ENCODE assay signal across 7 mouse cellular contexts in the genomic region with DNA sequence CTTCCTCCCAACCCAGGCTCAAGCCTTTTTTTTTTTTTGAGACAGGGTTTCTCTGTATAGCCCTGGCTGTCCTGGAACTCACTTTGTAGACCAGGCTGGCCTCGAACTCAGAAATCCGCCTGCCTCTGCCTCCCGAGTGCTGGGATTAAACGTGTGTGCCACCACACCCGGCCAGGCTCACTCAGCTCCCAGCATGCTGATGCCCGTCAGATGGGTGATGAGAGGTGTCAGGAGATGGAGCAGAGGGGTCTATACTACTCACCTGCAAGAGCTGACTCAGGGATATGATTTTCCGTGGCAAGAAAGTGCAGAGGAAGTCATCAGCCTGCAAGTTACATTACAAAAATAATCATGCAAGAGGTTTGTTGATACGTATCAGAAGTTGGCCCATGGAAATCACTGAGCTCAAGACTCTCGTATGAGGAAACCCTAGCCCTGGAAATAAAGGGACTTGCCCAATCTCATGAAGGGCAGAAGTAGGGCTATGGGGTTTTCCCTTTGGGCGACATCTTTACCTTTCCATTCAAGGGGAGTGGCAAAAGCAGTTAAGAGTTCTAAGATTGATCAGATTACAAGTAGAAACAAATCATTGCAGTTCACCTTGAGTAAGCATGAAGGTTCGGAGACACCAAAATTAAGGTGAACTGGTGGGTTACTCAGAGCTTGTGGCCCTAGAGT. TPM values are rescaled to one million over a fixed set of nuclear protein-coding genes. Genes with fewer than 3 reads are reported as not detected.
DNase-seq lines count a peak whose midpoint lies in the region; ATAC-seq lines count a peak whose summit lies in the region.

No protein-coding gene starts in this region.

- peak overlapping the region; percentile 96 for H3K4me3 ChIP-seq in megakaryocyte, embryonic 14.5 days (replicated peaks)
- peak overlapping the region; percentile 98 for H3K4me3 ChIP-seq in embryonic facial prominence, embryonic 15.5 days (replicated peaks)
- peak overlapping the region; percentile 89 for H3K4me3 ChIP-seq in limb, embryonic 12.5 days (replicated peaks)
- H3K4me3 ChIP-seq in stomach, embryonic 16.5 days (replicated peaks; ENCODE audit: low read length): peak overlapping the region; percentile 94

- no peak for ATAC-seq in megakaryocyte, adult 5-6 weeks (ENCODE audit: poor library complexity, severe bottlenecking)
- ATAC-seq in embryonic facial prominence, embryonic 15.5 days (ENCODE audit: insufficient number of reproducible peaks, low FRiP score, low TSS enrichment, low read depth): no peak
- no peak for ATAC-seq in limb, embryonic 12.5 days (ENCODE audit: insufficient number of reproducible peaks, insufficient read depth, low FRiP score, low TSS enrichment, low read depth)
- no peak for ATAC-seq in stomach, embryonic 16.5 days (ENCODE audit: insufficient read depth, low FRiP score)

- peak overlapping the region; percentile 77 for H3K27ac ChIP-seq in embryonic facial prominence, embryonic 15.5 days (replicated peaks)
- H3K27ac ChIP-seq in limb, embryonic 12.5 days: peak overlapping the region; percentile 68; the same call in 1 of the 2 replicates
- no peak overlapping the region; the same call in 1 of the 2 replicates for H3K27ac ChIP-seq in stomach, embryonic 16.5 days (ENCODE audit: low read length)

- DNase-seq in embryo, embryonic 9.5 days (ENCODE audit: extremely low spot score): no peak
- no peak for DNase-seq in gastrocnemius, adult 18-20 months (ENCODE audit: low spot score)

- H3K36me3 ChIP-seq in megakaryocyte, embryonic 14.5 days (replicated peaks; ENCODE audit: low read length): peaks cover 41% of the 10 kb centered on the region
- H3K36me3 ChIP-seq in embryonic facial prominence, embryonic 15.5 days: peaks cover 22% of the 10 kb centered on the region
- H3K36me3 ChIP-seq in limb, embryonic 12.5 days: peaks cover 40% of the 10 kb centered on the region
- H3K36me3 ChIP-seq in stomach, embryonic 16.5 days (ENCODE audit: control insufficient read depth, insufficient read depth, low read length): 0 out of 2 replicates have a peak, but pooled peaks cover 5% of the 10 kb centered on the region

- H3K27me3 ChIP-seq in megakaryocyte, embryonic 14.5 days (replicated peaks): no peaks in the 10 kb centered on the region
- H3K27me3 ChIP-seq in embryonic facial prominence, embryonic 15.5 days: no peaks in the 10 kb centered on the region
- no peaks in the 10 kb centered on the region for H3K27me3 ChIP-seq in limb, embryonic 12.5 days
- no peaks in the 10 kb centered on the region for H3K27me3 ChIP-seq in stomach, embryonic 16.5 days (ENCODE audit: control insufficient read depth, insufficient read depth, low read length)

- H3K4me1 ChIP-seq in megakaryocyte, embryonic 14.5 days: peaks cover 68% of the 10 kb centered on the region
- peaks cover 22% of the 10 kb centered on the region for H3K4me1 ChIP-seq in embryonic facial prominence, embryonic 15.5 days
- peaks cover 28% of the 10 kb centered on the region for H3K4me1 ChIP-seq in limb, embryonic 12.5 days (replicated peaks)
- peaks cover 29% of the 10 kb centered on the region for H3K4me1 ChIP-seq in stomach, embryonic 16.5 days (ENCODE audit: control insufficient read depth, insufficient read depth, low read length)

- H3K4me2 ChIP-seq in embryonic facial prominence, embryonic 15.5 days (replicated peaks): peak overlapping the region; percentile 93
- peak overlapping the region; percentile 96 for H3K4me2 ChIP-seq in limb, embryonic 12.5 days
- peak overlapping the region; percentile 77 for H3K4me2 ChIP-seq in stomach, embryonic 16.5 days (ENCODE audit: low read depth, low read length)

- WGBS in embryonic facial prominence, embryonic 15.5 days: 78% methylated on average over 11 of the region's 11 CpGs
- 81% methylated on average over 11 of the region's 11 CpGs for WGBS in limb, embryonic 12.5 days
- WGBS in stomach, embryonic 16.5 days: 75% methylated on average over 11 of the region's 11 CpGs

- no peaks in the 10 kb centered on the region for H3K9me3 ChIP-seq in megakaryocyte, embryonic 14.5 days
- H3K9me3 ChIP-seq in embryonic facial prominence, embryonic 15.5 days (replicated peaks): no peaks in the 10 kb centered on the region
- H3K9me3 ChIP-seq in limb, embryonic 12.5 days: no peaks in the 10 kb centered on the region
- no peaks in the 10 kb centered on the region for H3K9me3 ChIP-seq in stomach, embryonic 16.5 days (replicated peaks; ENCODE audit: control insufficient read depth, low read length)

- peak overlapping the region; percentile 43 for H3K9ac ChIP-seq in embryonic facial prominence, embryonic 15.5 days
- H3K9ac ChIP-seq in limb, embryonic 12.5 days (replicated peaks): peak overlapping the region; percentile 70
- peak overlapping the region; percentile 86 for H3K9ac ChIP-seq in stomach, embryonic 16.5 days (ENCODE audit: low read length)

RNA-seq across cellular contexts. Expression of gene Psme2, which starts 1.0 kb away (rescaled TPM):
- polyA plus RNA-seq in megakaryocyte, embryonic 14.5 days (2012; ENCODE audit: insufficient read depth, low replicate concordance): 23.2 and 78.2 TPM in 2 replicates
- total RNA-seq in megakaryocyte, adult 5-6 weeks (2015): 420 and 439 TPM in 2 replicates
- total RNA-seq in megakaryocyte, adult 5-6 weeks (2017): 286 and 332 TPM in 2 replicates
- 238 and 259 TPM in 2 replicates for polyA plus RNA-seq in embryonic facial prominence, embryonic 15.5 days (2015; fragmentation: Nextera tagmentation; extraction: Ambion mirVana)
- polyA plus RNA-seq in limb, embryonic 12.5 days (2016; fragmentation: Nextera tagmentation; extraction: Ambion mirVana): 210 and 260 TPM in 2 replicates
- polyA plus RNA-seq in stomach, embryonic 16.5 days (2015; fragmentation: Nextera tagmentation; extraction: Ambion mirVana): 203 and 283 TPM in 2 replicates
- total RNA-seq in gastrocnemius, adult 18-20 months (2021): 10 to 100 TPM; 50.1 to 56.1 TPM

RNA-seq across cellular contexts. Expression of gene Rnf31, which starts 1.6 kb away (rescaled TPM):
- 17.1 and 20.4 TPM in 2 replicates for polyA plus RNA-seq in megakaryocyte, embryonic 14.5 days (2012; ENCODE audit: insufficient read depth, low replicate concordance)
- total RNA-seq in megakaryocyte, adult 5-6 weeks (2015): 27.2 and 42.8 TPM in 2 replicates
- total RNA-seq in megakaryocyte, adult 5-6 weeks (2017): 20.2 and 25.7 TPM in 2 replicates
- 17.9 and 18.1 TPM in 2 replicates for polyA plus RNA-seq in embryonic facial prominence, embryonic 15.5 days (2015; fragmentation: Nextera tagmentation; extraction: Ambion mirVana)
- 19.9 and 22.4 TPM in 2 replicates for polyA plus RNA-seq in limb, embryonic 12.5 days (2016; fragmentation: Nextera tagmentation; extraction: Ambion mirVana)
- polyA plus RNA-seq in stomach, embryonic 16.5 days (2015; fragmentation: Nextera tagmentation; extraction: Ambion mirVana): 18.1 and 19.1 TPM in 2 replicates
- 10 to 100 TPM; 19.0 to 19.8 TPM for total RNA-seq in gastrocnemius, adult 18-20 months (2021)

RNA-seq across cellular contexts. Expression of gene Emc9, which starts 4.8 kb away (rescaled TPM):
- 2.0 and 18.9 TPM in 2 replicates for polyA plus RNA-seq in megakaryocyte, embryonic 14.5 days (2012; ENCODE audit: insufficient read depth, low replicate concordance)
- total RNA-seq in megakaryocyte, adult 5-6 weeks (2015): 11.2 and 15.9 TPM in 2 replicates
- total RNA-seq in megakaryocyte, adult 5-6 weeks (2017): 8.2 and 10.5 TPM in 2 replicates
- polyA plus RNA-seq in embryonic facial prominence, embryonic 15.5 days (2015; fragmentation: Nextera tagmentation; extraction: Ambion mirVana): 9.7 and 11.6 TPM in 2 replicates
- 3.7 and 4.0 TPM in 2 replicates for polyA plus RNA-seq in limb, embryonic 12.5 days (2016; fragmentation: Nextera tagmentation; extraction: Ambion mirVana)
- 11.4 and 11.5 TPM in 2 replicates for polyA plus RNA-seq in stomach, embryonic 16.5 days (2015; fragmentation: Nextera tagmentation; extraction: Ambion mirVana)
- 10 to 100 TPM; 38.2 to 40.5 TPM for total RNA-seq in gastrocnemius, adult 18-20 months (2021)

RNA-seq across cellular contexts. Expression of gene Psme1, which starts 12.0 kb away (rescaled TPM):
- polyA plus RNA-seq in megakaryocyte, embryonic 14.5 days (2012; ENCODE audit: insufficient read depth, low replicate concordance): 66.3 and 162 TPM in 2 replicates
- total RNA-seq in megakaryocyte, adult 5-6 weeks (2015): 707 and 794 TPM in 2 replicates
- 278 and 305 TPM in 2 replicates for total RNA-seq in megakaryocyte, adult 5-6 weeks (2017)
- polyA plus RNA-seq in embryonic facial prominence, embryonic 15.5 days (2015; fragmentation: Nextera tagmentation; extraction: Ambion mirVana): 129 and 134 TPM in 2 replicates
- polyA plus RNA-seq in limb, embryonic 12.5 days (2016; fragmentation: Nextera tagmentation; extraction: Ambion mirVana): 142 and 151 TPM in 2 replicates
- polyA plus RNA-seq in stomach, embryonic 16.5 days (2015; fragmentation: Nextera tagmentation; extraction: Ambion mirVana): 149 and 162 TPM in 2 replicates
- total RNA-seq in gastrocnemius, adult 18-20 months (2021): 10 to 100 TPM; 65.1 to 72.7 TPM

RNA-seq across cellular contexts. Expression of gene Irf9, which starts 13.5 kb away (rescaled TPM):
- polyA plus RNA-seq in megakaryocyte, embryonic 14.5 days (2012; ENCODE audit: insufficient read depth, low replicate concordance): 40.0 and 114 TPM in 2 replicates
- total RNA-seq in megakaryocyte, adult 5-6 weeks (2015): 69.7 and 70.9 TPM in 2 replicates
- total RNA-seq in megakaryocyte, adult 5-6 weeks (2017): 92.0 and 98.7 TPM in 2 replicates
- 12.8 and 17.3 TPM in 2 replicates for polyA plus RNA-seq in embryonic facial prominence, embryonic 15.5 days (2015; fragmentation: Nextera tagmentation; extraction: Ambion mirVana)
- 9.2 and 9.6 TPM in 2 replicates for polyA plus RNA-seq in limb, embryonic 12.5 days (2016; fragmentation: Nextera tagmentation; extraction: Ambion mirVana)
- 10.7 and 12.4 TPM in 2 replicates for polyA plus RNA-seq in stomach, embryonic 16.5 days (2015; fragmentation: Nextera tagmentation; extraction: Ambion mirVana)
- 1 to 10 TPM; 2.9 to 4.8 TPM for total RNA-seq in gastrocnemius, adult 18-20 months (2021)
